Mouse (Mus musculus) midbrain, postnatal 0 days (tissue): ENCODE measurements around the gene Gm14085. TPM values are rescaled to one million over a fixed set of nuclear protein-coding genes. Genes with fewer than 3 reads are reported as not detected.
"Not testable (repeated sequence)": the region's sequence is repeated elsewhere in the genome, so short reads cannot be mapped to it uniquely, and the experiment has no call there.

ENCODE experiments used
- ATAC-seq: fragments of 200-750 bp; cut with Nextera tagmentation; 2 replicates; pipeline ENCODE4 v1.8.0; 2017; ENCODE audit warnings: moderate number of reproducible peaks, mild to moderate bottlenecking, moderate TSS enrichment, moderate library complexity; ENCODE audit not compliant: low FRiP score
- DNase-seq: peaks from one replicate; pipeline ENCODE4 v3.0.0-alpha.2; 2015; ENCODE audit warnings: low spot score
- H3K27ac ChIP-seq: fragments of 300-500 bp; sonication (generic); 2 replicates; pipeline ENCODE4 v1.5.1; 2014; ENCODE audit warnings: low read depth, mild to moderate bottlenecking, low read length, mixed read lengths
- H3K27me3 ChIP-seq: fragments of 300-500 bp; sonication (generic); 2 replicates; pipeline ENCODE4 v1.6.1; 2014; ENCODE audit warnings: low read length, control low read depth, mixed read lengths; ENCODE audit not compliant: insufficient read depth
- H3K36me3 ChIP-seq: fragments of 300-500 bp; sonication (generic); 2 replicates; pipeline ENCODE4 v1.6.1; 2014; ENCODE audit warnings: low read length, control low read depth, mixed read lengths; ENCODE audit not compliant: insufficient read depth
- H3K4me1 ChIP-seq: fragments of 300-500 bp; sonication (generic); 2 replicates; pipeline ENCODE4 v1.6.1; 2014; ENCODE audit warnings: mild to moderate bottlenecking, control low read depth, antibody characterized with exemption, low read length, mixed read lengths; ENCODE audit not compliant: insufficient read depth
- H3K4me2 ChIP-seq: fragments of 300-500 bp; sonication (generic); 2 replicates; pipeline ENCODE4 v1.6.1; 2014; ENCODE audit warnings: low read depth, mild to moderate bottlenecking, low read length, mixed read lengths; ENCODE audit not compliant: poor library complexity, severe bottlenecking
- H3K4me3 ChIP-seq: fragments of 300-500 bp; sonication (generic); 2 replicates; pipeline ENCODE4 v1.5.1; 2014; ENCODE audit warnings: low read depth, mild to moderate bottlenecking, low read length, moderate library complexity
- H3K9ac ChIP-seq: fragments of 300-500 bp; sonication (generic); replicated peaks from 2 replicates; pipeline ENCODE4 v1.6.1; 2014; ENCODE audit warnings: mild to moderate bottlenecking, low read length, moderate library complexity, mixed read lengths; ENCODE audit not compliant: poor library complexity, severe bottlenecking
- H3K9me3 ChIP-seq: fragments of 300-500 bp; sonication (generic); 2 replicates; pipeline ENCODE4 v1.6.1; 2016; ENCODE audit warnings: low read length, control low read depth
- CTCF ChIP-seq: IDR thresholded peaks from 2 replicates; pipeline ENCODE4 v1.5.1; 2016; ENCODE audit warnings: antibody characterized with exemption, mild to moderate bottlenecking
- WGBS: fragments of 180-500 bp; shearing (Covaris S2); extraction: QIAGEN DNeasy Blood & Tissue Kit; methylation state at CpG from one replicate; pipeline ENCODE4 v1.1.7; 2014; 5-methylcytosine and 5-hydroxymethylcytosine counted together
- polyA plus RNA-seq: library from polyadenylated mRNA; unstranded; fragments of >200 nt; fragmentation: Nextera tagmentation; extraction: Ambion mirVana; gene quantifications from 2 replicates; pipeline ENCODE4 v1.2.1, GENCODE M21; 2015
- total RNA-seq: library from RNA; depleted of rRNA; stranded (reverse); fragments of >200 nt; gene quantifications from 2 replicates; pipeline ENCODE4 v1.2.3, GENCODE M21; 2014

Gm14085 gene
- total and polyA plus RNA-seq, 2 experiments from 2014 or later: 0.05 TPM; not detected in 1

- no peaks in the 10 kb centered on the region for H3K4me1 ChIP-seq
- DNase-seq (no peak), ATAC-seq (no peak)
- 87% methylated on average over 2 of the region's 2 CpGs for WGBS
- H3K27me3 ChIP-seq: no peaks in the 10 kb centered on the region
- no peak overlapping the region for H3K27ac ChIP-seq
- no peaks in the 10 kb centered on the region for H3K9me3 ChIP-seq
- no peak overlapping the region for H3K4me3 ChIP-seq
- no peaks in the 10 kb centered on the region for H3K36me3 ChIP-seq
- no peak overlapping the region for H3K4me2 ChIP-seq
- no peak for TF ChIP-seq CTCF
- no peak overlapping the region for H3K9ac ChIP-seq
Observed at GRCm38 (mm10) chr2:122486674-122487073, 1.9 kb downstream of the Gm14085 start.

GRCm38 (mm10) chr2:122529696-122530095 is 45.0 kb downstream of the Gm14085 start:
- H3K4me1 ChIP-seq, H3K9me3 ChIP-seq, H3K4me2 ChIP-seq, H3K36me3 ChIP-seq, H3K27me3 ChIP-seq, ATAC-seq, H3K4me3 ChIP-seq, H3K27ac ChIP-seq, DNase-seq, H3K9ac ChIP-seq: not testable (repeated sequence)
- WGBS: 96% methylated on average over 1 of the region's 1 CpGs

DNA sequence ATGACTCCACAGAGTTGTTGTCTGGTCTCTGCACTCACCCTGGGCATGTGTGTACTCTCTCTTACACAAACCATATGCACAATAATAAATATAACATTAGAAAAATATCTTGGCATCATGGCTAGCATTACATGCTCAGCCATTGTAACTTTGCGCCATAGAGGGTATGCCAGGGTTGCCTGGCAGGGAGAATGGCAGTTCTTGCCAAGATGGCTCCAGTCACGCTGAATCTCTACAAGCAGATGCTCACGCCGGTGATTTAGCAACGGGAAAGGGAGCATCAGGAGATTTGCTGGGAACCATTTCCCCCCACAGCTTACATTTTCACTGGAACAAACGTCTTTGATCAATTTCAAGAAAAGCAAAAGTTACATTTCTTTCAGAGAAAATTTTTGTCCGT is 46.5 kb downstream of the Gm14085 start:
- Histone ChIP-seq H3K27ac (peak overlapping the region; percentile 13), H3K36me3 (no peaks in the 10 kb centered on the region), H3K4me3 (no peak overlapping the region), H3K27me3 (no peaks in the 10 kb centered on the region), H3K9ac (no peak overlapping the region), H3K9me3 (no peaks in the 10 kb centered on the region), H3K4me2 (no peak overlapping the region), H3K4me1 (no peaks in the 10 kb centered on the region)
- 46% methylated on average over 7 of the region's 7 CpGs for WGBS
- DNase-seq: peak; percentile 77
- ATAC-seq: peak; percentile 20; the same call in 1 of the 2 replicates
- no peak for TF ChIP-seq CTCF

GRCm38 (mm10) chr2:122531726-122532125 is 47.0 kb downstream of the Gm14085 start:
- no peak overlapping the region for H3K4me2 ChIP-seq
- no peaks in the 10 kb centered on the region for H3K4me1 ChIP-seq
- no peak for ATAC-seq

GRCm38 (mm10) chr2:122532136-122532801 is 47.5 kb downstream of the Gm14085 start:
- ATAC-seq: peak; percentile 66
- DNase-seq: peak; percentile 61
- Histone ChIP-seq H3K4me2 (no peak overlapping the region), H3K27ac (0 out of 2 replicates have a peak overlapping the region, but pooled peaks have one; percentile 1), H3K36me3 (no peaks in the 10 kb centered on the region), H3K27me3 (no peaks in the 10 kb centered on the region), H3K9me3 (no peaks in the 10 kb centered on the region), H3K4me1 (no peaks in the 10 kb centered on the region), H3K9ac (no peak overlapping the region), H3K4me3 (no peak overlapping the region)
- no peak for TF ChIP-seq CTCF
- 47% methylated on average over 2 of the region's 2 CpGs for WGBS

More at GRCm38 (mm10) chr2:122531726-122532125, 47.0 kb downstream of the Gm14085 start:
- 48% methylated on average over 2 of the region's 2 CpGs for WGBS
- H3K27me3 ChIP-seq: no peaks in the 10 kb centered on the region
- TF ChIP-seq CTCF: no peak
- no peaks in the 10 kb centered on the region for H3K9me3 ChIP-seq
- H3K27ac ChIP-seq: peak overlapping the region; percentile 13; the same call in 1 of the 2 replicates
- peak; percentile 47 for DNase-seq
- no peak overlapping the region for H3K4me3 ChIP-seq
- no peak overlapping the region for H3K9ac ChIP-seq
- H3K36me3 ChIP-seq: no peaks in the 10 kb centered on the region

DNA sequence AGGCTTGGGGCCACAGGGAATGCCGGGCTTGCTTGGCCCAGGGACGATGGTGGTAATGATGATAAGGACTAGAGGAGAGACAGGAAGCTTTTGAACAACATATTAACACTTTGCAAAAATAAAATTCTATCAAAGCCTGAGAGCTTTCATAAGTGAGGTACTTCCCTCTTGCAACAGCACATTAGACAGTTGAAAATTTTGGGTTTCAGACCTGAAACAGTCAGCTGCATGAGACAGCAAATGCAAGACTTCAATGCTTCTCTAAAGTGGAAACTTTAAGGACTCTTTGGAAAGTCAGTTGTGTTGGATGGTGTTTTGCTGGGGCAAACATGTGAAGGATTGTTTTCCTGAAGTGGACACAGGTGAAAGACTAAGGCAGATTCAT is 48.1 kb downstream of the Gm14085 start:
- no peak for ATAC-seq
- no peak overlapping the region for H3K4me2 ChIP-seq
- 0 out of 2 replicates have a peak overlapping the region, but pooled peaks have one; percentile 1 for H3K27ac ChIP-seq
- no peaks in the 10 kb centered on the region for H3K27me3 ChIP-seq
- no peaks in the 10 kb centered on the region for H3K4me1 ChIP-seq
- H3K9ac ChIP-seq: no peak overlapping the region
- no peaks in the 10 kb centered on the region for H3K36me3 ChIP-seq
- H3K9me3 ChIP-seq: no peaks in the 10 kb centered on the region
- no peak overlapping the region for H3K4me3 ChIP-seq
- 89% methylated on average over 2 of the region's 2 CpGs for WGBS
- DNase-seq: no peak
- TF ChIP-seq CTCF: no peak
